Mouse (Mus musculus) olfactory bulb, adult 2 months (tissue): Measurements from ENCODE around the gene Atp5g2. TPM values are rescaled to one million over a fixed set of nuclear protein-coding genes. Genes with fewer than 3 reads are reported as not detected.
A peak's percentile ranks its signal among the peaks of the same experiment; 100 is the strongest.

Experiments
- H3K27ac ChIP-seq: fragments of 200-500 bp; 2 replicates; pipeline ENCODE4 v1.5.1; 2012; ENCODE audit warnings: low read depth, low read length; ENCODE audit not compliant: insufficient read depth
- H3K4me1 ChIP-seq: fragments of 200-500 bp; 2 replicates; pipeline ENCODE4 v1.6.1; 2012; ENCODE audit warnings: low read length; ENCODE audit not compliant: control insufficient read depth, insufficient read depth
- H3K4me3 ChIP-seq: fragments of 200-500 bp; 2 replicates; pipeline ENCODE4 v1.5.1; 2012; ENCODE audit warnings: mild to moderate bottlenecking, low read depth, low read length, moderate library complexity; ENCODE audit not compliant: insufficient read depth
- CTCF ChIP-seq: fragments of 200-500 bp; IDR thresholded peaks from 2 replicates; pipeline ENCODE4 v1.5.1; 2012; ENCODE audit warnings: low read depth, mild to moderate bottlenecking, low read length, moderate library complexity; ENCODE audit not compliant: insufficient read depth
- POLR2A ChIP-seq: fragments of 200-500 bp; IDR thresholded peaks from 2 replicates; pipeline ENCODE4 v1.6.1; 2012; ENCODE audit warnings: mild to moderate bottlenecking, low read depth, low read length, moderate library complexity; ENCODE audit not compliant: insufficient read depth
- WGBS: fragments of 180-500 bp; shearing (Covaris S2); methylation state at CpG from one replicate; pipeline ENCODE4 v1.1.7; 2018; 5-methylcytosine and 5-hydroxymethylcytosine counted together
- polyA plus RNA-seq: library from polyadenylated mRNA; stranded (reverse); fragments of >200 nt; gene quantifications from 2 replicates; pipeline ENCODE4 v1.2.4, GENCODE M21; 2012; ENCODE audit warnings: low replicate concordance; ENCODE audit not compliant: missing spikeins, insufficient read depth, insufficient read length

The Atp5g2 gene
- polyA plus RNA-seq, 1 experiment, result not detected

DNA sequence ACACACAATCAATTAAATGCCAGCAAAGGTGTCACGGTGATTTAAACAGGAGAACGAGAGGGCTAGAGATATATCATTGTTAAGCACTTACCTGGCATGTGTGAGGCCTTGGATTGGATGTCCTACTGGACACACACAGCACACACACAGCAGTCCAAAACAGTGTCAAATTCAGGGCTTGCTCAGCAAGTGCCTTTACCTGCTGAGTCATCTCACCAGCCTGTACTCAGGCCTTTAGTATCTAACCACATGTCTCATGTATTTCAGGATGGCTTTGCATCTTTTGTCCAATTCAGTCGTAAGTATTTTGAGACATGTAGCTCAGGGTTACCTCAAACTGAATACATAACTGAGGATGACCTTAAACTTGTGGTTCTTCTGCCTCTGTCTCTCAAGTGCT lies 21.0 kb downstream of the Atp5g2 start:
- TF ChIP-seq CTCF, result no peak
- no peak for TF ChIP-seq POLR2A
- no peaks in the 10 kb centered on the region for H3K4me1 ChIP-seq
- no peak overlapping the region for H3K4me3 ChIP-seq
- WGBS, result 89% methylated on average over 3 of the region's 3 CpGs
- no peak overlapping the region for H3K27ac ChIP-seq

DNA sequence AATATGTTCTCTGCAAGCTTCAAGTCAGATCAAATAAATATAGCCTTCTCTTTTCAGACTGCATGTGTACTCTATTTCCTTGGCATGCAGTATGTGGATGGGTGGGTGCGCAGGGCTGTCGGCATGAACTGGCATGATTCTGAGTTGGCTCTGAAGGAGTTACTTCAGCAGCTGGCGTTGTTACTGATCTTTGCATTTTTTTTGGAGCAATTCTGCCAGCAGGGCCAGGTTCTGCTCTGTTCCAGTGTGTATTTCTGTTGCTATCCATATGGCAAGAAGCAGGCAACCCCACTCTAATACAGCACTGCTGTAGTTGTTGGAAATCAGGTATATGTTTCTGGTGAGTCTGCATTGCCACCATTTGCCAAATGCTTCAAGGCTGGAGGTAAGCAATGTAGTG lies 36.3 kb downstream of the Atp5g2 start:
- 30% methylated on average over 3 of the region's 3 CpGs for WGBS

DNA sequence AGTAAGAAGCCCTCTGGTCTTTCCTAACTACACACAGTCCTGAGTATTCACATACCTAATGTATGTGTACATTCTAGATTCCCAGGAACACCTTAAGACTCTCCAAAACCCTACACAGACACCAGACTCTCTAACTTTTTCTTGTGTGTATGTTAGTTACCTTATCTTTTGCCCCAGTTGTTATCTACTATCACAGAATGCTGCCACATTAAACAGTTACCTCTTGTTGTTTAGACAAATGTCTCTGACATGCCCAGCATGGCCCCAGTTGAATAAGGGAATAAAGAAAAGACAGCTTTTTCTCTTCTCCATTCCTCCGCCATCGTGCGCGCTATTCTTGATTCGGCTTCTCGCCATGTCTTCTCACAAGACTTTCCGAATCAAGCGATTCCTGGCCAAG lies 37.5 kb downstream of the Atp5g2 start:
- TF ChIP-seq CTCF (no peak), POLR2A (no peak)

More for the DNA sequence above, 36.3 kb downstream of the Atp5g2 start:
- Histone ChIP-seq H3K4me3 (no peak overlapping the region), H3K27ac (no peak overlapping the region), H3K4me1 (no peaks in the 10 kb centered on the region)
- TF ChIP-seq POLR2A, result no peak
- no peak for TF ChIP-seq CTCF

DNA sequence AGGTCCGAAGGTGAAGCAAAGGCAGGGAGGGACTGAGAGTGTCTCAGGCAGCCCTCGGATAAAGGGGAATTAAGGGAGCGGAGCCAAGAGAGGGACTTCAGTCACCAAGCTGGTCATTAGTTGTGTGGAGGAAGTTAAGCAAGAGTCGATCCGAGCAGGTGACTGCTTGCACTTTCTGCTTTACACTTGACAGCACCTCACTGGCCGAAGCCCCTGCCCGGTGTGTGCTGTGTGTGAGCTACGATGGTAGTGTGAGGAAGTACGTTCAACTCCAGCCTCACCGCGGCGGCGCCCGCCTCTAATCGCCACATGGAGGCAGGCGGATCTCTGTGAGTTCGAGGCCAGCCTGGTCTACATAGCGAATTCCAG lies 46.5 kb downstream of the Atp5g2 start:
- peaks cover 3% of the 10 kb centered on the region; the same call in 1 of the 2 replicates for H3K4me1 ChIP-seq
- H3K4me3 ChIP-seq, result peak overlapping the region; percentile 86
- under 1% methylated on average over 18 of the region's 18 CpGs for WGBS
- peak overlapping the region; percentile 0; the same call in 1 of the 2 replicates for H3K27ac ChIP-seq
- TF ChIP-seq CTCF (no peak), POLR2A (no peak)

More for the DNA sequence above, 37.5 kb downstream of the Atp5g2 start:
- Histone ChIP-seq H3K4me1 (no peaks in the 10 kb centered on the region), H3K27ac (no peak overlapping the region), H3K4me3 (no peak overlapping the region)
- WGBS, result 90% methylated on average over 8 of the region's 8 CpGs

DNA sequence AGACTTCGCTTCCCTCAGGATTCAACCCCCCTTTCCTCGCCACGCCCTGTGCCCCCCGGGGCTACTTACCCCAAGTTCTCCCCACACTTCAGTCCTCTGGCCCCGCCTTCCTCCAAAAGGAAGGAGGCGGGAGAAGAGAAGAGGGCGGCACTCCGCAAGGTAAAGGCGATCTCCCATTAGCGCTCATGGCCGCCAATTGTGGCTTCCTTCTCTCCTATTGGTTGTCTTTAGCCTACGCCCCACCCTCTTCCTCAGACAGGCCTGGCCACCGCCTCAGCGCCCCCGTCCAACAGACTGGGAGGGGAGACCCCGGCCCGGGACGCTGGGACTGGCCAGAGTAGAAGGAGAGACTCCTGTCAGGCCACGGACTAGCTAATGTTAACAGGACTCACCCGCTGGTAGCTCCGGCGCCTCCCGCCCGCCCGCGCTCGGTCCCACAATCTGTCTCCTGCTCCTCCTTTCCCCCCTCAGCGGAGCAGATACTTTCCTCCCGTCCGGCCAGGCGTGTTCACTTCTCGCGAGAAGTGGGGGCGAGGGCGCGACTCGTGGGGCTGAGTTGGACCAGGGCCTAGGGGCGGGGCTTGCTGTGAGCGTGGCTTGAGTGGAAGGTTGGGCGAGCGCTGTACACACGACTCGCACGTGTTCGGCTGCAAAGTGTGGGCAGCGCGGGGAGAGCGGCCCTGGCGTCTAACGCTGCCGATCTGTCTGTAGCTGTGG lies 47.0 kb downstream of the Atp5g2 start, which contains the start of the genes Gm28047 and Atf7:
Gene Gm28047, minus strand, starts transcription at position 98 of the 717 bp plus-strand sequence.
Gene Atf7, minus strand, starts transcription at position 495 of the 717 bp plus-strand sequence.
- peak within 1 kb of the TSS; percentile 90 for H3K27ac ChIP-seq
- H3K4me3 ChIP-seq, result peak within 1 kb of the TSS; percentile 86
- peaks cover 3% of the 10 kb centered on the region; the same call in 1 of the 2 replicates for H3K4me1 ChIP-seq
- TF ChIP-seq POLR2A (no peak), CTCF (no peak)
- WGBS, result under 1% methylated on average over 50 of the region's 51 CpGs

DNA sequence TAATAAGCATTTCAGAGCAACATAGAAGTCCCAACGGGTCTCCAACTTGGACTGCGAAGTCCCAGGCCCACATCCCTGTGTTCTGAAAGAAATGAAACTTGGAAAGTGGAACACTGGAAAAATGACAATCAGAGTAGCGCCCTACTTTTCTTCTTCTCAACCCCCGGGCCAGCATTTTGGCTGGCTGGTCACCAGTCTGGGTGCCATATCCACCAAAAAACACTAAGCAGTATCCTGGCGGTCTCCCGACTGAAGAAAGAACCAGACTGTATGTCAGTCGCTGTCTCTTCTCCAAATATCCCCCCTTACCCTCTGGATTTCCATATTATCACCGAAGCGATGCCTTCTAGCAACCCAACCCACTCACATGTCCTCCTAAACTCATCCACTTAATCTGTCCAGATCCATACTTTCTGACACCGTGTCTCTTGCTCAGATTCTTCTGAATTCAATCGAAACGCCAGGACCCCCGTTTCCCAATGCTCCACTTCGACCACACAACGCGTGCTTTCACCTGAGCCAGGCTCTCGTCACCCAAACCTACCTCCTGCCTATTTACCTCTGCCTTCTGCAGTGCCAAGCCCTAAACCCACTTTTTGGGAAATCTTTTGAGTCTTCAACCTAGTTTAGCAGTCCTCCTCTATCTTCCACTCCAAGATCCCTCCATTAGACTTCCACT lies 47.7 kb downstream of the Atp5g2 start:
- WGBS, result under 1% methylated on average over 17 of the region's 17 CpGs
- H3K4me1 ChIP-seq, result peaks cover 3% of the 10 kb centered on the region; the same call in 1 of the 2 replicates
- H3K27ac ChIP-seq, result peak overlapping the region; percentile 60
- TF ChIP-seq POLR2A, result no peak
- TF ChIP-seq CTCF, result no peak
- H3K4me3 ChIP-seq, result peak overlapping the region; percentile 86

DNA sequence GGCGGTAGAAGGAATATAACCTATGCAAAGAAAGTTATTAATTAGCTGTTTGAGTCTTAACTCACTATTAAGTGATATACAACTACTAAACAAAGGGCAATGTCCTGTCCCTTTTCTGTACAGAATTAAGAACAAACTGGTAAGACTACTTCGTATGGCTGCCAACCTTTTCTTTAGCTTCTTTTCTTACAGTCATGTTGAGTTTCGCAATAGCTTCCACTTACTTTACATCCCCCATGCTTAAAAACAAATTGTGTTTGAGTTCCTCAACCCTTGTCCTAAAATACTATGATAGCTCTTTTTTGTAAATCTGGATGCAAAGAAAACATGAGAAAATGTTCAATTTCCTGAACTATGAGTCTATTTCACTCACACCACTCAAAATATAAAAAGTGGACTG lies 49.0 kb downstream of the Atp5g2 start:
- WGBS, result 71% methylated on average over 3 of the region's 3 CpGs
- TF ChIP-seq POLR2A (no peak), CTCF (no peak)
- no peak overlapping the region for H3K27ac ChIP-seq
- peaks cover 3% of the 10 kb centered on the region; the same call in 1 of the 2 replicates for H3K4me1 ChIP-seq
- H3K4me3 ChIP-seq, result no peak overlapping the region

DNA sequence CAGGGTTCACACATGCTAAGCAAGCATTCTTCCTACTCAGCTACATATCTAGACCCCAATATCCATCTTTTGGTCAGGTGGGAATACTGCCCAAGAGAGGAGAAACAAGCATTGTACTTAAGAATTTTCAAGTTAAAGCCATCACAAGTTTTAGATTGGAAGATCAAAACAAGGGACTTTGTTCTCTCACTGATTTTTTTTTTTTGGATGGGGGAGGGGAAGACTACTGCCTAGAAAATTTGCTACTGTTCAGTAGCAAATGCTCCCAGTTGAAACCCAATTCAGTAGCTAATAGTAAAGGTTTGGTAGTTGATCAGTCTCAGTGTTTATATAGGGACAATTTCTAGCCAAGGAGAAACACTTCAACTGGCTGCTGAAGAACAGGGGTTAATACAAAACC lies 49.6 kb downstream of the Atp5g2 start:
- TF ChIP-seq CTCF (no peak), POLR2A (no peak)
- H3K4me3 ChIP-seq, result no peak overlapping the region

DNA sequence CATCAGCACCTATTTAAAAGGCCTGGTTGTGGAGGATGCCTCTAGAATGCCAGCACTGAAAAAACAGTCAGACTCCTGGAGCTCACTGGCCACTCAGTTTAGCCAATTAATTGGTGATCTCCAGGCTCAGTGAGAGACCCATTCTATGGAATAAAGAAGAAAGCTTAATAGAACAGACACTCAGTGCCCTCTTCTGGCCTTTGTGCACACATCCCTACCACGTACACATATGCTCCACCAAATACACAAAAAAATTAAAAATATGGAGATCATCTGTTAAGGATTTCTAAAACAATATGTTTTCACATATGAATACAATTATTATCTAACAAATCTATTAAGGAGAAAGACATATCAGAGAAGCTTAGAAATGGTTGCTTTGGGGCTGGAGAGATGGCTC lies 51.4 kb downstream of the Atp5g2 start:
- H3K4me3 ChIP-seq, result no peak overlapping the region
- WGBS, result 69% methylated on average over 1 of the region's 1 CpGs
- no peak for TF ChIP-seq CTCF
- no peak for TF ChIP-seq POLR2A
- no peak overlapping the region for H3K27ac ChIP-seq
- peaks cover 2% of the 10 kb centered on the region; the same call in 1 of the 2 replicates for H3K4me1 ChIP-seq

More for the DNA sequence above, 49.6 kb downstream of the Atp5g2 start:
- Histone ChIP-seq H3K4me1 (peaks cover 3% of the 10 kb centered on the region; the same call in 1 of the 2 replicates), H3K27ac (no peak overlapping the region)
